Mouse (Mus musculus): Measurements from ENCODE around the gene Hmgb4.

Gene Hmgb4

DNA sequence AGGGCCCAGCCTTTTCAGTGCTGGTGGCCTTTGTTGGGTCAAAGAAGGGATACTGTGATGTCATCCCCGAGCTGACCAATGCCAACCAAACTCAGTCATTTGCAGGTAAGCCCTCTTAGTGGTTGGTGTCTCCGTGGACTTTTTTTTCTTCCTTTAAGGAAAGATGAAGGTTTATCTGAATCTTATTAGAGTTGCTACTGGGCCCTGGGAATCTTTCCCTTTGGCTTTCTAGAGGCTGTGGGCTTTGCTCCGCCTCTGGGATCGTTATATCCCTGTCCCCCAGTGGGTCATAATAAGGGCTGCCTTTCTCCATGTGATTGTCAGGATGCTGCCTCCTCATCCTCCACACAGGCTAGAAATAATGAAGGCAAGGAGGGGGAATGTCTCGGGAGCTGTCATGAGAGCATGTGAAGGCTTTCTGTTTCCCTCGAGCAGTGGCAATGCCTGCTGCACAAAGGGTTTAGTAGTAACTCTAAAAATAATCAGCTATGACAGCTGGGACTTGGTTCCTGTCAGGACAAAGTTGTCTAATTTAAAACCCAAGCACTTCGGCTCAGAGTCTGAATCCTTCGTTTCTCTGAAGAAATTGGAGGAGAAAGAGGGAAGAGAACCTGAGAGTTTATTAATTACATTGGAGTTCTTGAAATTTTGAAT, at the start of gene Hmgb4:
Gene Hmgb4, minus strand, starts transcription at position 51 of the 654 bp plus-strand sequence.
- DNase-seq (ENCODE audit: low spot score), result no peak

DNA sequence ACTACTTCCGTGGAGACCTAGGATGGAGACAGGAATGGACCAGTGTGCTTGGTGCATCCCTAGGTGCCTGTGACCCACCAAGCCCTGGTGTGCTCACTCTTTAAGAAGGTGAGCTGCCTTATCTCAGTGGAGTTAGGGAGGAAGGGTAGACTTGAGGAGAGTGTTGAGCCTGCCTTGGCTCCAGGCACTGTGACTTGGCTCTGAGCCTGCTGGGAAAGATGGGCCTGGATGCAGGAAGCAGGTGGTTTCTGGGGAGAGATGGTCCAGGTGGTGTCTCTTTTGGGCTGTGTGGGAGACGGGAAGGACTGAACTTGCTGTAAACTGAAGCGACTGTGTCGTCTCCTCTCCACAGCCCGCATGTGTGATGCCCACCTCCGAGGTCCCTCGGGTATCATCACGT, 45.3 kb upstream of the Hmgb4 start:
- no peak for DNase-seq (ENCODE audit: low spot score)

DNA sequence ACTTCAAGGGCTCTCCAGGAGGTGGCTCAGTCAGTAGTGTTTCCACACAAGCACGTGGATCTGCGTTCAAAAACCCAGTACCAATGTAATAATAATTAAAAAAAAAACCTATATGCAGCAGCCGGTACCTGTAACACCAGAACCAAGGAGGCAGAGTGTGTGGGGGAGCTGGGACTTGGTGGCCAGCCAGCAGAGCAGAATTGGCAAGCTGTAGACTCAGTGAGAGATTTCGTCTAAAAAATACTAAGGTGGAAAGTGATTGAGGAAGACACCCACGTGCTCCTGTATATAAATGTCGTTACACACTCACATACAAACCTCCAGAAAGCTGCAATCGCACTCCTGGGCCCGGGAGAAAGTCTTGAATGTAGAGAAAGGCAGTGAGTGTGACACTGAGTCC, 43.3 kb upstream of the Hmgb4 start:
- DNase-seq (ENCODE audit: low spot score), result no peak

DNA sequence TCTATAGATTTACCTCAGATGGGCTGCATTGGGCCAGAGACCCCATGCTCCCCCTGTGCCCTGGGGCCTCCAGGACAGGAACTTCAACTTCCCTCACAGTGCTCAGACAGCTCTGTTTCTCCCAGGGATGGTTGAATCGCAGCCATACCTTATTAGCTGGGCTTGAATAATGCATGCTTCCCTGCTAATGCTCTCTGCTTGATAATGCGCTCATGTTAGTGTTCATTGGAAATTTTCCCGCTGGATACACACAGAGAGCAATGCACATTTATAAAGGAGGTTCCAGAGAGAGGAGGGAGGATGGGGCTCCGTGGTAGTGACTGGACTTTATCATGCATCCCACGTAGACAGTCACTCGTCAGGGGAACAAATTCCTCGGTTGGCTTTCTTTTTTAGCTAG, 27.3 kb upstream of the Hmgb4 start:
- no peak for DNase-seq (ENCODE audit: low spot score)

DNA sequence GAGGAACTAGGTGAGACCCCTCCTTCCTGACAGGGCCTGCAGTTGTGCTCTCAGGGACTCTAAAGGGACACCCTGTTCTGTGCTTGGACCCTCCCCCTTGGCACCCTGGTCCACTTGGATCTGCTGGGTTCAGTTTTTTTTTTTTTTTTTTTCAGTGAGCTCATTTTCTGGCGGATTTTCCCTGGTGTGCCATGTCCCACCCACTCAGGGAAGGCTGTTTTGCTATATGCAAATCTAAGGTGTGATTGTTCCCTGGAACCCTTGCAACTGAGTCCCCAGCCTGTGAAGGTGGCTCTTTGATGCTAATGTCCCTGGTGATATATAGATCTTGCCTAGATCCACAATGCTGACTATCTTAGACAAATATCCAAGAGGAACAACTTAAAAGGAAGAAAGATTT, 24.3 kb upstream of the Hmgb4 start:
- DNase-seq (ENCODE audit: low spot score), result no peak

DNA sequence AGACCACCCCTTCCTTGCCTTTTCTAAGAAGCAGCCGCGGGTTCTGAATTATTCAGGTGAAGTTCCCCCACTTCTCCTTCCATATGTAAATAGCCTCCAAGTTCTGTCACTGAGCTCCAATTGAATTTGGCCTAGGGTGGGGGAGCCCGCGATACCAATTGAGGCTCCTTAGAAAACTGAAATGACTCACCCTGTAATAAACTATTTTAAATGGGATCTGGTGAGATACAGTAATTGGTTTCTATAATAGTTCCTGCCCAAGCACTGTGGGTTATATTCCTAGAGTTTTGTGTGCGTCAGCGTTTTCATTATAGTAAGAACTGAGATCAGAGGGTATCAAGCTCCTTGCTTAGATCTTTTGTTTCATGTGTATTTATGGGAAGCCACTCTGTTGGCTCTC, 14.8 kb upstream of the Hmgb4 start:
- DNase-seq (ENCODE audit: low spot score), result no peak

DNA sequence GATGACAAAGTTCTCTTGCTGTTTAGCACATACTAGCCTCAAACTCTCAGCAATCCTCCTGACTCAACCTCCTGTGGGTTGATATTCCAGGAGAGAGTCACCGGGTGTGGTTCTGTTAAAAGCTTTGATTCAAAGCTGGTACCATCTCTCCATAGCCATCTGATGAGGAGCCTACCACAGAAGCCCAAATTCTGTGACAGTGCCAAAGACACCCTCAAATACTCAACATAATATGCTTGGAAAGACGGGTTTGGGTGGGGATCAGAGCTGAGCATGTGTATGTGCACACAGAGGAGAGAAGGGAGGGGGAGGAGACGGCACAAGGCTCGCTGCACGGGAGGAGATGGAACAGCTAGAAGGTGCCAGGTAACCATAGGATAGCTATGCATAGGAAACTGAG, 14.4 kb upstream of the Hmgb4 start:
- no peak for DNase-seq (ENCODE audit: low spot score)

DNA sequence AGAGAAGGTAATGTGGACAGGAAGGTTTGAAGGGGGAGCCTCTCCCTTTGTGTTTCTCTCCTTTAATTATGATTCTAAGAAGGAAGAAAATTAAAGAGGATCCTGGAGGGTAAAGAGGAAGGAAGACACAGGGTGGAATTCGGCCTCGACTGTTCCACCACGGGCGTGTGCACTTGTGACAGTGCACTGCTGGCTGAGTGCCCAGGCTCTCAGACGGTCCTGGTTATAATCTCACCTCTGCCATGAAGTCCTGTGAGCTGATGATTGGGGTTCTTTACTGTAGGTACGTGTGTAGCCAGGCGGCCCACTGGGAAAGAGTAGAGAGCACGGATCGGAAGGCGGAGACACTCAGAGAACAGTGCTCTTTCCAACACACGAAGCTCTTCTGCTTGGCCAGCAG, 12.4 kb upstream of the Hmgb4 start:
- DNase-seq (ENCODE audit: low spot score), result no peak

DNA sequence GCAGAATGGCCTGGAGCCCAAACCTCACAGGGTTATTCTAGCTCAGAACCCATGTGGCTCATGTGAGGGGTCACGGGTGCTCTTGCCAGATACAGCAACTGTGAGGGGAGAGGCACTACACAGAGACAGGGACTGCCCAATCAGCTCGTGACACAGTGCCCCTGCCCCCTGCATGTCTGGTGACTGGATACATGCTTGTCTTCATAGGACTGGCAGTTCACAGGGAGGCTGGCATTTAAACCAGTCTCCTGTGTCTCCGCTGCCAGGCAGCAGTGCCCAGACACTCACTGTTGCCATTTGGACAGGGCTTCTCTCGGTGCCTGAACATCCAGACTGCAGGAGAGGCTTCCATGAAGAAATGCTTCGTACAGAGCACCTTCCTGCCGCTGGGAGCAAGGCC, 11.7 kb upstream of the Hmgb4 start:
- DNase-seq (ENCODE audit: low spot score), result no peak

DNA sequence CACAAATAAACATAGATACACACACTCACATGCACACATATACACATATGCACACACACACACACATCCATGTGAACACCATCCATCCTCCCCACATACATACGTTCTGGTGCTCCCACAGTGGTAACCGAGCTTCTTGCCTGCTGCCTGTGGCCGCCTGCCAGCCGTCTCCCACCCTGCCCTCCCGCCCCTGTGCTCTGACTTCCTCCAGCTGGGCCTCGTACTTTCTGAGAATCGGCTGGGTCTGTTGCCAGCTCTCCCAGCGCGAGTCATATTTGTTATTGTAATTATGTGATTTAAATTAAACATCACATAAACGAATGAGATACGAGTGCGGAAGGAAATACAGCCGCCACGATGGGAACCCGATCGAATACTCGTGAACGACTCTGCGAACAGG, 10.2 kb upstream of the Hmgb4 start:
- no peak for DNase-seq (ENCODE audit: low spot score)

DNA sequence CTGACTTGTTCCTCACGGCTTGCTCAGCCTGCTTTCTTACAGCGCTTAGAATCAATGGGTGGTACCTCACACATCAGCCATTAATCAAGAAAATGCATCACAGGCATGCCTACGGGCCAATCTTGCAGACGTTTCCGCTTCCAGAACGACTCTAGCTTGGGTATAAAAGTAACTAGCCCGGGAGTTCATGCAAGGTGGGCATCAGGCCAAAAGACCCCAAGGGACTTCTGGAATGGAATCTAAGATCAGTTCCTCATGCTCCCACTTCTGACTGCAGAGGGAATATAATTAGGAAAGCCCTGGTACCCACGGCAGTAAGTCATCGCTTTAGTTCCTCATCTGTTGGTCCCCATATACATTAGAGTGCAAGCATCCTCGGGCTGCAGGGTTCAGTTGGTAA, 9.4 kb upstream of the Hmgb4 start:
- no peak for DNase-seq (ENCODE audit: low spot score)

DNA sequence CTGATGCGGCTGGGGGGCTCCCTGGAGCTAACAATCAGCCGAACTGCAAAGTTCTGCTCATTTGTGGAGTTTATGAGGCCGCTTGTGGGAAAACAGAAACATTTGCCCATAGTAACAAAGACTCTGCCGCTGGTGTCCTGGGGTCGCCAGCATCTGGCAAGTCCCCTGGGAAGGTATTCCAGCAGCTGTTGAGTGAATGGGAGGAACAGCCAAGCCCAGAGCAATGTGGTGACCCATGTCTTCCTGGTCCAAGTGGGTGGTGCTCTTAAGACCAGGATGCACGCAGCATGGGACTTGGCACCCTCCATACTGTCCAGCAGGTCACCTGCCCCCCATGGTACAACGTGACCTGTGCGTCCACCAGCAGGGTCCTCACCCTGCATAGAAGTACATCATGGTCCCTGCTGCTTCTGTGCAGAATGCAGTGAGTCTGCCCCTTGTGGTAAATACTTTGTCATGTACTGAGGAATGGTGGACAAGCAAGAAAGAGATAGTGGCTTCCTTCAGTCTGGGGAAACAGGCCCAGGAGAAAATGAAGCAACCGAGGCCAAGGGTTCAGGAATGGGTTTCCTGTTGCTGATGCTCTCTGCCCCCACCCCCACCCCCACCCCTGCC, 8.6 kb upstream of the Hmgb4 start:
- DNase-seq (ENCODE audit: low spot score), result peak; percentile 7

DNA sequence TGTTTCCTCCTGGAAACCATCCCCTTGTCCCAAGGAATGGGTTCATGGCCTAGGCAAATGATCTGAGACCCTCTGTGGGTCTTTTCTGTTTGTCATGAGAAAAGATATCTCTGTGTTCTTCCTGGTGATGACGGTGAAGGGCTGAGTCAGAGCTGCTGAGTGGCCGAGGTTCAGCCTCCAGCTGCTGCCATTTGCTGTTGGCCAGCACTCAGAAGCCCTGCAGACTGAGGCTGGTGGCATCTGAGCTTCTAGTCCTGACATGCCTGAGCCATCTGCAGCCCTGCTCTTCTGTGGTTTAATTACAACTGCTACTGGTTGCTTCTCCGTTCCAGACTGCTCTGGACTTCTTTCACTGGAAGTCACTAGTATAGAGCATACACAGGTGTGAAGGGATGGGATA, 4.6 kb upstream of the Hmgb4 start:
- DNase-seq (ENCODE audit: low spot score), result no peak

DNA sequence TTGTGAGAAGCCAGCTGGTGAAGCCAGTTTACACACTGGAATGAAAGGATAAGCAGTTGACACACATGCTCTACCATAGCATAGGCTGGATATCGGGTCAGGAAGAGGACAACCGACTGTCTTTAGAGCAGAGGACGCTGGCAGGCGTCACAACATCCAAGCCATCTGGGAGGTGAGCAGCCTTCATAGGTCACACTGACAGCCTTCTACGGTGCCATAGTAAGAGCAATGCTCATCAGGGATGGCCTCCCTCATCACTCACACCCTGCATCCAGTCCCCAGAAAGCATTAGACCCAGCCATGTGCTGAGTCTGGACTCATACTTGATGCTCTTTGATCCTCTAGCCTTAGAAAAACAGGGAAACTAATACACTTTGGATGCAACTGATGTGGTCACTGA, 3.7 kb upstream of the Hmgb4 start:
- no peak for DNase-seq (ENCODE audit: low spot score)

DNA sequence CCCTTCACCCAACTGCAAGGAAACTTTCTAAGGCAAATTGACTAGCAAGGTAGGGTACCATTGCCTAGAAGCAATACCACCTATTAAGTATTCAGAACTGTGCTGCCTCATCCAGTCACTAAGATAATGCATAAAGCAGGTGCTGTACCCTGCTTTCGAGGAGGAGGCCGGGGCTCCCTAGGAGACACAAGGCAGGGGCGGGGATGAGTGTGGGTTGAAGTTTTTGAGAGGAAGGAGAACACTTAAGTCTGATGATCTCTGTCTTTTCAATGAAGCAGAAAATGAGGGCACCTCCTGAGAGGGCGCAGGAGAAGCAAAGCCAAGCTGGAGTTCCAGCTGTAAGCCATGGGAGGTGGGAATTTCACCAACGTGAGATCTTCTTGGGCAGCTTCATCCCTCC, 1.5 kb downstream of the Hmgb4 start:
- DNase-seq (ENCODE audit: low spot score), result no peak

DNA sequence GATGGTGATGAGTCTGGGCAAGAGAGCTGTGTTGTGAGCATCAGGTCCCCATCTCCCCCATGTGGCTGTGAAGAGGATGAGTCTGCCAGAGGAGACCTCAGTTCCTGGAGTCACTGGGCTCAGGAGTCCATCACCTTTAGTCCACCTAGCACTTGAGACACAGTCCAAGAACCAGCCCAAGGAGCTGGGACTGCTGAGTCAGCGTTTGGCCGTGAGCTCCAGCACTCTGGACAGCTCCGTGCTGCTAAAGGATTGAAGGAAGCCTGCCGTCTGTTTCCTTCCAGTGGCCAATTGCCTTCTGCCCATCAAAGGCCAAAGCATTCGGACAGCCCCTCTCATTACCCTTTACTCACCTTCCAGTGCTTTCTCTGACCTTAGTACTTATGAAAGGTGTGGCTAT, 12.1 kb downstream of the Hmgb4 start:
- peak; percentile 85 for DNase-seq (ENCODE audit: low spot score)

DNA sequence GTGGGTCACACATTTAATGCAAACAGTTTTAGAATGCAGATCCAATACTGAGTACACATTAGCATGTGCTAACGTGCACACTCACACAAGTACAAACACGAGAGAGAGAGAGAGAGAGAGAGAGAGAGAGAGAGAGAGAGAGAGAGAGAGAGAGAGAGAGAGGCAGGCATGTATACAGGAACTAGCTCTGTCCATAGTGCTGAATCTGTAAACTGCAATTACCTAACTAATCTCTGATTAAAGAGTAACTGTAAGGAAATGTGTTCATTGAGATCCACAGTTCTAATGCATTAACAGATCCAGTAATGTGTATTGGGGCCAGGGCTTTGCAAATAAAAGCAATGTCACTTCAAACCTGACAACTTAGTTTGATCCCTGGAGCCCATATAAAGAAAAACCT, 15.6 kb downstream of the Hmgb4 start:
- DNase-seq (ENCODE audit: low spot score), result peak; percentile 56

DNA sequence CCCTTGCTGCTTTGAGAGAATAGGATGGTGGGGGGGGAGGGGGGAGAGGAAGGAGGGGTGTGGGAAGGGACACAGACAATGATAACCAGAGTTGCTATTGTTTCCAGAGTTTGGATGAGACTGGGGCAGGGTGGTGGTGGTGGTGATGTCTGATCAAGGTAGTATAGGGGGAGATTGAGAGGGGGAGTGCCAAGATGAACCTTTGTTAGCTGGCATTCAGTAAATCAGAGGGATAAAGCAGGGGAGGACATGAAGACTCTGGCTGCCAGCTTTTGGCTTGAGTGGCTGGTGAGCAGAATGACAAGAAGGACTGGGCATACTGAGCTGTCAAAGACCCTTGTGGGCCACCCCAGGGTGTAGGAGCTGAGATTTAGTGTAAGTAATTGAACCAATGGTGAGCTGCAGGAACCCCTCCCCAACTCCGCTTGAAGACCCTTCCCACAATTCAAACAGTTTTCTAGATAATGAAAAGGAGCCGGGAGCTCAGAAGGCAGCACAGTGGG, 18.9 kb downstream of the Hmgb4 start:
- DNase-seq (ENCODE audit: low spot score), result no peak

DNA sequence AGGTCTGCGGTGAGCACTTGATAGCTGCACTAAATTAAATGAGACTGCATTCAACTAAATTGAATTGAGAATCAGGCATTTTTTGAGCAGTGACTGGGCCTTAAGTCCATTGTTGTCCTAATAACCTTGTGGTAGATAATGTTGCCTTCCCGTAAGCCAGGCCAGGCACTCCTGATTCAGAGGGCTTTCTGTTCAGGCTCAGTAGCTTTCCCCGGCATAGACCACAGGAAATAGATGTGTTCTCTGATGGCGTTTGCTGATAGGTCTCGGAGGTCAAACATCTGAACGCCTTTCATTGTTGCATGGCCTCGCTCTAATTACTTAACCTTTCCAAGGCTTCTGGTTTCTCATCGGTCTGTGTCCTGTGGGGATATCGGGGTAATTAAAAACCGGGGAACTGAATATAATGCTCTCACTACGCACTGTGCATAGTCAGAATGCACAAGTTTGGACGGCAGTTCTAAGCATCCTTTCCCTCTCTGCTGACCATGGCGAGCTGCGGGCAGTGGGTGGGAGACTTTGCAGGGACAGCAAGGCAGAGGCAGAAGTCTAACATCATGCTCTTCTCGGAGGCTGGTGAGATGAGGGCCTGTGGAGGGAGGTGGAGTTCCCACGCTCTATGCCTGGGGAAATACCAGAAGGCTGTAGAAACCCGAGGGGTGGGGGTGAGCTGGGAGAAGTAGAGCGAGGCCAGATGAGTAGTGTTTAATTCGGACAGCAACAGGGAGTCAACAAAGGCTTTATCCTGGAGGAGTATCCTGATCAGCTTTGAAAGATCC, 19.5 kb downstream of the Hmgb4 start:
- DNase-seq (ENCODE audit: low spot score), result peak; percentile 54

DNA sequence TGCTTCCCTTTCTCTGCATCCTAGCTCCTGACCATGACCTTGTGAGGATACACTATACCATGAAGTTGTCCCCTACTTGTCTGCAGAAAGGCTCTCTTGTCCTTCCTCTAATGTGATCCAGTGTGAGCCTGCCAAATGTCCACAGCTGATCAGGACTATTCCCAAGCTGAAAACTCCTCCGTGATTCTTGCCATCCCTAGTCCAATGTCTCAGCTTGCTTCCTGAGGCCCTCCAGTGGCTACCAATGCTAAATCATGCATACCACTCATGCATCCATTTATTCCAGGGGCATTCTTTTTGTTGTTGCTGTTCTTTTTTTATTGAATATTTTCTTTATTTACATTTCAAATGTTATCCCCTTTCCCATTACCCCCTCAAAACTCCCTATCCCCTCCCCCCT, 21.6 kb downstream of the Hmgb4 start:
- DNase-seq (ENCODE audit: low spot score), result no peak

DNA sequence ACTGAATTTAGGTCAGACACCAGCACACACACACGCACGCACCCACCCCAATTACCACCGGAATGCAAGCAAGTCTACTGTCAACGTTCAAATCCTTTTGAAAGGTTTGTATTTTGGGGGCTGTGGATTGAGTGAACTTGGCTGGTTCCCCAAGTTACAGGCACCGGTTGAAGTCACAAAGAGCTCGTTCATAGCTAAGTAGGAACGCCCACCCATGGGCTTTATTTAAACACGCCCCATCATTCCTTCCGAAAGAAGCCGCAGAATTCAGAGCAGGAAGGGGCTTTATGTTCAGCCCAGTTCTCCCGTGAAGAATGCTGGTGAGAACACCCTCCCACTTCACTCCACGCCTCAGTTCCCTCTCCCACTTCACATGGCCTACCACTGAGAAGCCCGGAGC, 27.3 kb downstream of the Hmgb4 start:
- DNase-seq (ENCODE audit: low spot score), result no peak

DNA sequence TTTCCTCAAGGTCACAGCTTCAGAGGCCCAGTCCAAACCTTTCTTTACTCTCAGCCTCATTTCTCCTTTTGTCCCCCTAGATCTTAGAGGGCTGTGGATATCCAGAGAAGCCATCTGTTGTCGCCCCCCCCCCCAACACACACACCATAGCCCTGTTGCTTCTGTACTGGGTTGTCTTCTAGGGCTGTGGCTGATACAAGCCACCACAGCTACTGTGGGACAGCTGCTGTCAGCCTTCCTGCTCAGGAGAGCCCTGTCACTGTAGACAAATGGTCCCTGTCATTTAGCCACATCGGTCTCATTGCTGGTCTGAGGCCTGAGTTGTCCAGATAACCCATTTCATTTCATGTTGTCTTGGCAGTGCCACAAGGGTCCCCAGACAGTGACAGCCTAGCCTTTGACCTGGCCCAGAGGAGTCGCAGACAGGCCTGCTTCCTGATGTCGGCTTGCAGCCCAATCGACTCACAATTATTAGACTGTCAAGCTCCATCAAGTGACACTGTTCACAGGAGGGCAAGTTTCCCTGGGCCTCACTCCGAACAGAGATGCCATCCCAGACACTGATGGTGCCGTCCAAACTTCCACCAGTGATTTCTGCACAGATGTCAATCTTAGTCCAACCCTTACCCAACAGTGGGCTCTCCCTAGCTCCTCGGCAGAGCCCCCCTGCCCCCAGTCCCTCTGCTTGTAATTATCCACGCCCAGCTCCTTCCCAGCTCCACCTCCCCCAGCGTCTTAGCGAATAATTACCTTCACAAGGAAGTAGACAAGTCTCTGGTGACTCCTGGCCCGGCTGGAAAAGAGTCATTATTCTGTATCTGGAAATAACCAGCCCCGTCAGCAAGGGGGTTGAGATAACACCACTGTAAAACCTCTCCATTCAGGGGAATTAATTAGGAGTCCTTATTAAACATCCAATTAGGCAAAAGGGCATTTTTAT, 33.1 kb downstream of the Hmgb4 start:
- DNase-seq (ENCODE audit: low spot score), result peak; percentile 48

Measured in embryo, embryonic 10 days (tissue).